Mouse (Mus musculus) kidney, postnatal 0 days (tissue): Measurements from ENCODE around the gene Nagk. TPM values are rescaled to one million over a fixed set of nuclear protein-coding genes. Genes with fewer than 3 reads are reported as not detected.

Experiments used
- ATAC-seq: fragments of 200-750 bp; cut with Nextera tagmentation; replicated peaks from 2 replicates; pipeline ENCODE4 v1.8.0; 2017; ENCODE audit warnings: low read depth, moderate number of reproducible peaks, moderate TSS enrichment, moderate library complexity; ENCODE audit not compliant: low FRiP score
- DNase-seq: peaks from one replicate; pipeline ENCODE4 v3.0.0-alpha.2; 2016; ENCODE audit warnings: low spot score
- H3K27ac ChIP-seq: fragments of 300-500 bp; sonication (generic); 2 replicates; pipeline ENCODE4 v1.5.1; 2014; ENCODE audit warnings: mild to moderate bottlenecking
- H3K27me3 ChIP-seq: fragments of 300-500 bp; sonication (generic); 2 replicates; pipeline ENCODE4 v1.6.1; 2014; ENCODE audit warnings: low read length, mixed read lengths; ENCODE audit not compliant: insufficient read depth
- H3K36me3 ChIP-seq: fragments of 300-500 bp; sonication (generic); 2 replicates; pipeline ENCODE4 v1.6.1; 2014; ENCODE audit warnings: low read length, mixed read lengths; ENCODE audit not compliant: insufficient read depth
- H3K4me1 ChIP-seq: fragments of 300-500 bp; sonication (generic); replicated peaks from 2 replicates; pipeline ENCODE4 v1.6.1; 2014; ENCODE audit warnings: antibody characterized with exemption, low read length, mixed read lengths; ENCODE audit not compliant: insufficient read depth
- H3K4me2 ChIP-seq: fragments of 300-500 bp; sonication (generic); 2 replicates; pipeline ENCODE4 v1.6.1; 2014; ENCODE audit warnings: mild to moderate bottlenecking, low read length, moderate library complexity, mixed read lengths
- H3K4me3 ChIP-seq: fragments of 300-500 bp; sonication (generic); replicated peaks from 2 replicates; pipeline ENCODE4 v1.5.1; 2014; ENCODE audit warnings: low read depth, low read length
- H3K9ac ChIP-seq: fragments of 300-500 bp; sonication (generic); 2 replicates; pipeline ENCODE4 v1.6.1; 2014; ENCODE audit warnings: low read depth, low read length
- H3K9me3 ChIP-seq: fragments of 300-500 bp; sonication (generic); replicated peaks from 2 replicates; pipeline ENCODE4 v1.6.1; 2016; ENCODE audit warnings: low read length, inconsistent platforms, mixed read lengths
- CTCF ChIP-seq: IDR thresholded peaks from 2 replicates; pipeline ENCODE4 v1.5.1; 2016; ENCODE audit warnings: antibody characterized with exemption, low read depth, mild to moderate bottlenecking, moderate library complexity
- WGBS: fragments of 180-500 bp; shearing (Covaris S2); extraction: QIAGEN DNeasy Blood & Tissue Kit; methylation state at CpG from one replicate; pipeline ENCODE4 v1.1.7; 2014; 5-methylcytosine and 5-hydroxymethylcytosine counted together
- polyA plus RNA-seq: library from polyadenylated mRNA; unstranded; fragments of >200 nt; fragmentation: Nextera tagmentation; extraction: Ambion mirVana; gene quantifications from 2 replicates; pipeline ENCODE4 v1.2.1, GENCODE M21; 2015

The Nagk gene
- polyA plus RNA-seq, 1 experiment from 2014 or later, result 56.8 TPM

DNA sequence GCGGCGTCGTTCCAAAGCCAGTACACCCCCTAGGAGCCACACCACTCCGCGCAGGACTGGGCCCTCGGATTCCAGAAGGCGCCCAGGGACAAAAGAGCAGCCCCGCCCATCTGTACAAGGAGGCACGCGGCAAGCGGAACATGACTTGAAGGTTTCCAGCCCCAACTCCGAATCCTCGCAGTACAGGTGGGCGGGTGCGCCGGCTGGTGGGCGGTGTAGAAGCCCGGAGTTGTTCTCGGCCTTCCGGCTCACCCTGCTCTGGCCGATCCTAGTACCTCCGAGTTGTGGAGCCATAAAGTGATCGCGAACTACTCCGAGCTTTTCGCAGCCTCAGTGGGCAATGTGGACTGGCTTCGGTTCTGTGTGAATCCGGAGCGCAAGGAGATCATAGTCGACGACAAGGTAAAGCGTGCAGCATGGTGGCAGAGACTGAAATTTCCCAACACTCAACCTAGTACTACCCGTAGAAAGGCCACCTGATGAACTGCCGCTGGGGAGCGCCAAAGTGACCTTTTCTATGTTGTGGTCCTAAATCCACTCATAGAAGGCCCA lies 31.8 kb upstream of the Nagk start:
- Histone ChIP-seq H3K27ac (no peak overlapping the region), H3K27me3 (peaks cover 12% of the 10 kb centered on the region), H3K4me3 (peak overlapping the region; percentile 9; the same call in 1 of the 2 replicates), H3K4me2 (peak overlapping the region; percentile 47), H3K9ac (peak overlapping the region; percentile 28; the same call in 1 of the 2 replicates), H3K36me3 (0 out of 2 replicates have a peak, but pooled peaks cover 2% of the 10 kb centered on the region), H3K4me1 (peaks cover 6% of the 10 kb centered on the region; the same call in 1 of the 2 replicates), H3K9me3 (no peaks in the 10 kb centered on the region)
- TF ChIP-seq CTCF, result peak; percentile 40
- DNase-seq, result peak; percentile 54
- WGBS, result 1% methylated on average over 35 of the region's 35 CpGs
- ATAC-seq, result peak; percentile 75

DNA sequence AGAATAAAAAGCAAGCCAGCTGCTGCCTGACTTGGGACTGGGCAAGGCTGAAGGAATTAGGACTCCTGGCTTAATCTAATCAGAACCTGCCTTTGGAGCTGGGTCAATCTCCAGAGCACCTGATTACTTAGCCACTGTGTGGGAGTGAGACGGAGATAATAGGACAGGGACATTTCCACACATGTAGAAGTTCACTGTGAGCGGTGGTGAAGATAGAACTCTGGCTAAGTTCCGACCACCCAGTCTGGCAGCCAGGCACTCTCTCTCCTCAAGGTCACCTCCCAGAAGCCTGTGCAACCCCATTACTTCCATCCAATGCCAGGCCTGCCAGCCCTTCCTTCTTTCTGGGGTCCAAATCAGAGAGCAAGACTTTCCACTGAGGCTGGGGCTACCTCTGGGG lies 27.8 kb upstream of the Nagk start:
- no peak for ATAC-seq
- whole genome bisulfite sequencing, result 83% methylated on average over 3 of the region's 3 CpGs
- H3K27ac ChIP-seq, result no peak overlapping the region

GRCm38 (mm10) chr6:83768485-83768884 lies 26.3 kb upstream of the Nagk start:
- DNase-seq (no peak), ATAC-seq (no peak)
- no peak for TF ChIP-seq CTCF
- no peak overlapping the region for H3K27ac ChIP-seq
- H3K36me3 ChIP-seq, result peaks cover 32% of the 10 kb centered on the region
- no peaks in the 10 kb centered on the region for H3K9me3 ChIP-seq
- WGBS, result 50% methylated on average over 5 of the region's 5 CpGs
- H3K27me3 ChIP-seq, result no peaks in the 10 kb centered on the region
- H3K4me3 ChIP-seq, result no peak overlapping the region
- H3K4me2 ChIP-seq, result no peak overlapping the region
- H3K4me1 ChIP-seq, result no peaks in the 10 kb centered on the region
- H3K9ac ChIP-seq, result no peak overlapping the region

More for the DNA sequence above, 27.8 kb upstream of the Nagk start:
- Histone ChIP-seq H3K27me3 (no peaks in the 10 kb centered on the region), H3K4me1 (peaks cover 6% of the 10 kb centered on the region; the same call in 1 of the 2 replicates), H3K36me3 (peaks cover 32% of the 10 kb centered on the region), H3K9ac (no peak overlapping the region), H3K9me3 (no peaks in the 10 kb centered on the region), H3K4me3 (no peak overlapping the region), H3K4me2 (no peak overlapping the region)
- no peak for TF ChIP-seq CTCF
- no peak for DNase-seq

DNA sequence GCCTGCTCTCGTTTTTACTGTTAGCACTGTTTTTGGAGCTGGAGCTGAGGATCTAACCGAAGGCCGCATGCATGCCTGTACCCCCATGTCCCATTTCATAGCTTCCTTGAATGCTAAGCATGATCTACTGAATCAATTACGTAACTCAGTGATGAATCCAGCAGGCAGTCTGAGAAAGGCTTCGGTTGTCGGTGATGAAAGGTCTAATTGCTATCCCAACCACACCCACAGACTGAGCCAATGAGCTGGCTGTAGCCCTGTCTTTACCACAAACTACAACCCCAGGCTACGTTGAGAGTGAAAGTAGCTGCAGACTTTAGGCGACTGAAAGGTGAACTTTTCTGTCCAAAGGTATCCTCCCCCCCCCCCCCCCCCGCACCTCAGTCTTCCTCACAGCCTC lies 20.7 kb upstream of the Nagk start:
- H3K4me3 ChIP-seq, result peak overlapping the region; percentile 74; the same call in 1 of the 2 replicates
- no peak for ATAC-seq
- peak overlapping the region; percentile 63 for H3K4me2 ChIP-seq
- peaks cover 20% of the 10 kb centered on the region for H3K36me3 ChIP-seq
- H3K9me3 ChIP-seq, result no peaks in the 10 kb centered on the region
- no peak overlapping the region for H3K9ac ChIP-seq
- no peaks in the 10 kb centered on the region for H3K27me3 ChIP-seq
- DNase-seq, result no peak
- no peak overlapping the region for H3K27ac ChIP-seq
- 52% methylated on average over 9 of the region's 9 CpGs for WGBS
- TF ChIP-seq CTCF, result no peak
- H3K4me1 ChIP-seq, result peaks cover 3% of the 10 kb centered on the region; the same call in 1 of the 2 replicates

- H3K4me1 ChIP-seq, result peaks cover 3% of the 10 kb centered on the region; the same call in 1 of the 2 replicates
- under 1% methylated on average over 14 of the region's 14 CpGs for WGBS
- no peaks in the 10 kb centered on the region for H3K27me3 ChIP-seq
- ATAC-seq (peak; percentile 25; the same call in 1 of the 2 replicates), DNase-seq (peak; percentile 54)
- H3K27ac ChIP-seq, result peak overlapping the region; percentile 86
- H3K9me3 ChIP-seq, result no peaks in the 10 kb centered on the region
- H3K36me3 ChIP-seq, result peaks cover 13% of the 10 kb centered on the region
- H3K4me2 ChIP-seq, result peak overlapping the region; percentile 63
- no peak for TF ChIP-seq CTCF
- peak overlapping the region; percentile 88 for H3K9ac ChIP-seq
- H3K4me3 ChIP-seq, result peak overlapping the region; percentile 74
Observed at GRCm38 (mm10) chr6:83774781-83775563, 19.8 kb upstream of the Nagk start.

DNA sequence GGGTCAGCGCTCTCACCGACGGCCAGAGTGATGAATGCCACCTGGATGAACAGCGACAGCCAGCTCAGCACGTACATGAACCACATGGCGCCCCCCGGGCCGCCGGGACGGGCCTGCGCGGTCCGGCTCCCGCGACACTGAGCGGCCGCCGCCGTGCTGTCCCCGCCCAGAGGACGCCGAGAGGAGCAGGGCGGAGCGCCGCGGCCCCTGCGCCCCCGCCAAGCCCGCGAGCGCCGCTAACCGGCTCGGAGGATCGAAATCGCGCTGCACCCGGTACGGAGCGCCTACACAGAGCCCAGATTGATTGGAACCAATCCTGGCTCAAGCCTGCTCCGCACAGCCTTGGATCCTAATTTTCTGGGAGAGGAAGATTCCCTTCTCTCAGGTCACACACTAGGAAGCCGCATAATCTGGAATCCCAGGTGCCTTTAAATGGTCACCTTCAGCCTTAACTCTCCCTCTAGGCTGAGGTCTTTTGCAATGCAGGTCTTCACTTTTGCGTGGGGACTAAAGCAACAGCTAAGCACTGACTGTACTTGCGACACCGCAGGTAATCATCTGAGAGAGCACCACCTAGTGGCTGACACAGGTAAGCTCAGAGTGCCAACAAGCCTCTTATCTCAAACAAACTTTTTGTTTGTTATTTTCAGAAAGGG lies 19.0 kb upstream of the Nagk start, which contains the start of gene Tex261:
Tex261 (minus strand) TSS at position 176 of the 656 bp plus-strand sequence.
- peak within 1 kb of the TSS; percentile 63 for H3K4me2 ChIP-seq
- under 1% methylated on average over 45 of the region's 45 CpGs for WGBS
- ATAC-seq (peak; percentile 94), DNase-seq (peak; percentile 93)
- H3K4me3 ChIP-seq, result peak within 1 kb of the TSS; percentile 74
- TF ChIP-seq CTCF, result peak; percentile 76
- H3K27me3 ChIP-seq, result no peaks in the 10 kb centered on the region
- no peaks in the 10 kb centered on the region for H3K9me3 ChIP-seq
- H3K27ac ChIP-seq, result peak within 1 kb of the TSS; percentile 86
- H3K4me1 ChIP-seq, result peaks cover 3% of the 10 kb centered on the region; the same call in 1 of the 2 replicates
- H3K36me3 ChIP-seq, result peaks cover 6% of the 10 kb centered on the region
- peak within 1 kb of the TSS; percentile 88 for H3K9ac ChIP-seq
